Mouse (Mus musculus) cerebellum, adult 9-10 months (tissue): Measurements from ENCODE around the gene Gmeb2.

Source experiments
- DNase-seq: peaks from one replicate; pipeline ENCODE4 v3.0.0; 2022

The Gmeb2 gene

DNA sequence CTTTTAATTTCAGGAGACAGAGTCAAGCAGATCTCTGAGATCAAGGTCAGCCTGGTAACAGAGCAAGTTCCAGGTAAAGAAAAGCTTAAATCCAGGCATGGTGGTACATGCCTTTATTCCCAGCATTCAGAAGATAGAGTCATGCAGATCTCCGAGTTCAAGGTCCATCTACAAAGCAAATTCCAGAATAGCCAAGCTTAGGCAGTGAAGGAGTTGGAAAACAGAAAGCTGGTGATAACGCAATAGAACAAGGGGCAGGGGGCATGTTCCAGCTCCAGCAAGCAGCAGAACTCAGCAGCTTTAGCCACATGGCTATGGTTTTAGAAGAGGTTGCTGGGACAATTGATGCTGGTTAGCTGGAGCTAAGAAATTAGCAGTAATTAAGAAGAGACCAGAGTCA is 62.8 kb downstream of the Gmeb2 start:
- no peak for DNase-seq

DNA sequence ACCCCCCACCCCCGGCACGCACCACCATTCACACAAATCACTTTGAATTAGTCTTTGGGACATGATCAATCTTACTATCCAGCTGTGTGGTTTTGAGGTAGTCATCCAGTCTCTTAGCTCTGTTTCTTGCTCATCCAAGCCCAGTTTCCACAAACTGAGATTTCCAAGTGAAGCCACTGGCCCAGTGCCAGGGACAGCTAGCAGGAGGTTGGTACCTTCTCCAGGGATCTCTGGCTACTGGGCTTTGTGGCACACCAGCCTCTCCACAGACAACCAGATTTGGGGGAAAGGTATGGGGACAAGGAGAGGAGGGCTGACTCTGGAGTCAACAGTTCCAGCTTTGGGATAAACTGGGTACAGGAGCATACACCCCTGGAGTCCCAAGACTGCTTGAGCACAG is 67.5 kb downstream of the Gmeb2 start:
- peak; percentile 33 for DNase-seq

DNA sequence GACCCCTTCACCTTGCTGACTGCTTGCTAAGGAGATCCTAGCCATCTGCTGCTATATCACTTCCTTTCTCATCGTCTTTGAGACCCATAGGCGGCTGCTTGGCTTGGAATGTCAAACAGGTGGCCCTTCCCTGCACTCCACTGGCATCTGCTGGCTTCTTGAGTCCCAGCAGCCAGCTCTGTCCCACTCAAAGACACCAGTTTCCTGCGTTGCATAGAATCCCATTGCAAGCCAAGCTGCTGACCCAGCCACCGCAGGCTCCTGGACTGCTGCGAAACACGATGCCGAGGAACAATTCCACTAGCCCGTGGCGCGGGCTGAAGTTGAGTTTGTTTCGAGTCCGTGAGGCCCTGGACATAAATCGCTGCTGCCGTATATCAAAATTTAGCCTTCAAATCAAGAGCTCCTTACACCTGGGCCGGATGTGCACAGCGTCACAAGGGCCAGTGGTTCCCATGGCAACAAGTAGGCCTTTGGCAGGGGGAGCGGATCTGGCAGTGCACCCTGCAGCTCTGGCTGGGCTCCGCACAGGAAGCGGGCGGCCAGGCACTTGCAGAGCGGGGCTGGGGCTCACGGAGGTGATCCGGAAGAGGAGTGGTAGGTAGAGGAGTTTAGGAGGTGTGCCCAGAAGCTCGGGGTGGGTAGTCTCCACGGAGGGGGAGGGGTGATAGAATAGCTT is 68.2 kb downstream of the Gmeb2 start, which contains the start of gene Fndc11:
Gene Fndc11 (plus strand): TSS at position 476 of the 679 bp plus-strand sequence.
- DNase-seq, result peak; percentile 66

DNA sequence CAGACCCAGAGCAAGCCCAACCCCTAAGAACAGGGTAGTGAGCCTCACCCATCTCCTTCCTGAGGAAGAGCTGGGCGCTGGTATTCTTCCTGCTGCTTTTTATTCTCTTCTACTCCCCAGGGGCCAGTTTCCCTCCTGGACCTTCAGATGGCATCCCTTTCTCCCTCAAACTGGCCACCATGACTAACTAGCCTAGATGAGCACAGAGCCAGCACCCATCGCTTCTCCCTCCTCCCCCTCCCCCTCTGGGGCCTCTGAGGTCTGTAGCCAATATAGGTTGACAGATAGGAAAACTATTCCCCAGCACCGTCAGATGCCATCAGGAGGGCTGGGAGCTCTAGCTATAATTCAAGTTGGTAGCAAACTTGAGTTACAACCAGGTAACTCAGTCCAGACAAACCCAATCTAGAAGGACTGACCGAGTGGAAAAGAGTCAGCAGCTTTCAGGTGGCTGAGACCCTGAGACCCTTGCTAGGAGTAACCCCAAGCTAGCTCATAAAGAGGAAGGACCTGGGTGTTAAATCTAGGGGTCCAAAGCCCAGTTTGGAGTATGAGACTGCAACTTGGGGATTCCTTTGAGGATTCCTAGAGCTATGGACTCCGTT is 68.9 kb downstream of the Gmeb2 start:
- DNase-seq, result no peak

DNA sequence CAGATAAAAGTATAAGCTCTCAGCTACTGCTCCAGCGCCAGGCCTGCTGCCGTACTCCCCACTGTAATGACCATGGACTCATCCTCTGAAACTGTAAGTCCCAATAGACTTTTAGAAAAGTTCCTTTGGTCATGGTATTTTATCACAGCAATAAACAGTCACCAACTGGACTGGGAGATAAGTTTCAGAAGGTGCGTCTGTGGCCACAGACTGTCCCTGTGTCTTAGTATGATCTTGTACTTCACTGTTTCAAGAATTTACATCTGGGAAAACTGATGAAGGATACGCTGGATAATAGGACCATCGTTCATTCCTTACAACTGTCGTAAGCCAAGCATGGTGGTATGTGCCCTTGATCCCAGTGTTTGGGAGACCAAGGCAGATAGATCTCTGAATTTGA is 71.8 kb downstream of the Gmeb2 start:
- DNase-seq, result no peak

DNA sequence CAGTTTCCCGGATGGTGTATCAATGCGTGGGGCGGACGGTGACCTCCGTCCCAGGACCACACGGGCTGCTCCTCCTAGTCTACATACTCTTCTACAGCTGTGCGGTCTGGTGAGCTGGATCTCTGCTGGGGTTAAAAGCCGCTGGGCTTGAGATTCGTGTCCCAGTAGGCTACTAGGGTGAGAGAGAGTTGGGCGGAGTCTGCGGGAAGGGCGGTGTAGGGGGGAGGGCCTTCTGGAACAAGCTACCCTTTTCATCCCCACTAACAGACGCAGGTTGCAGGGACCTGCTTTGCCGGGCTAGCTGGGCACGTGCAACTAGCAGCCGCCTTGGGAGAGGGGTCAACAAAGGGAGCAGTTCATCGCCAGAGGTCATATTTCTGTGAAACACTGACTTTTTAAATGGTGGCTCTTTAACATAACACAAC is 74.8 kb downstream of the Gmeb2 start, which contains the start of gene Srms:
Gene Srms (minus strand): TSS at position 165 of the 425 bp plus-strand sequence.
- no peak for DNase-seq

DNA sequence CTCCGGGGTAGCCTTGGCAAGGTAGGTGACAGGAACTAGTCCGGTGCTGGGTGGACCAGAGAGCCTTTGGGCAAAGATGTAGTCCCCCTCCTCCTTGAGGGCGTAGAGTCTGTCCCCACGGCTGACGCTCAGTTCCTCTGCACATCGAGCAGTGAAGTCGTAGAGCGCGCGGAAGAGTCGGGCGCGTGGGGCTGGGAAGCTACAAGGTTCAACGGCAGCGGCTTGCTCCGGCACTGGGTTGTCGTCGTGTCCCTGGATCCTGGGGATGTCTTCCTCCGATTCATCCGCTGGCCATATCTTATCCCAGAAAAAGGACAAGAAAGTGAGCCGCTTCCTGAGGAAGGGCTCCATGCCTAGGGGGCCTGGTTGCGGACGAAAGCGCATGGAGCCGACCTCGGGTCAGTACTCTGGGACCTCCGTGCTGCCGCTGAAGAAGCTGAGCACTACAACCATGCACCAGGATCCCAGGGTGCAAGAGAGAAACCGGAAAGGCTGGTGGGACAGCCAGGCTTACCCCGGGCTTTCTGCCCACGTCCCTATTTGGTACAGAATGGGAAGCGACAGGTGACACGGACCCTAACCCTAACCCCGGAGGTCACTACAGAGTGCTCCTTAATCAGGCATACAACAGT is 75.3 kb downstream of the Gmeb2 start:
- no peak for DNase-seq

DNA sequence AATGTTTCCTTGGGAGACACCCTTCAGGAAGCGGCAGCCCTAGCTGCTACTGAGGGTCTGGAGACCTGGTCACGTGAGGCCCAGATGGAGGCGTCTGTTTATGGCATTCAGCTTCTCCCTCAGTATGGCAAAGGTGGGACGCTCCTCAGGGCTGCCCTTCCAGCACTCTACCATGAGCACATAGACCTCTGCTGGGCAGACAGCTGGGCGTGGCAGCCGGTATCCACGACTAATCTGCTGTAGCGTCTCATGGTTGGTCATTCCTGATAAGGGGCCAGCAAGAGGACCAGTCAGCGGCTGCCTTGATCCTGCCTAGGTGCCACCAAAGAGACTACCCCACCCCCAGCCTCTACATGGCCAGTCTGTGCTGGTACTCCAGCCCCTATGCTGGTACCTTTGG is 81.7 kb downstream of the Gmeb2 start:
- no peak for DNase-seq

DNA sequence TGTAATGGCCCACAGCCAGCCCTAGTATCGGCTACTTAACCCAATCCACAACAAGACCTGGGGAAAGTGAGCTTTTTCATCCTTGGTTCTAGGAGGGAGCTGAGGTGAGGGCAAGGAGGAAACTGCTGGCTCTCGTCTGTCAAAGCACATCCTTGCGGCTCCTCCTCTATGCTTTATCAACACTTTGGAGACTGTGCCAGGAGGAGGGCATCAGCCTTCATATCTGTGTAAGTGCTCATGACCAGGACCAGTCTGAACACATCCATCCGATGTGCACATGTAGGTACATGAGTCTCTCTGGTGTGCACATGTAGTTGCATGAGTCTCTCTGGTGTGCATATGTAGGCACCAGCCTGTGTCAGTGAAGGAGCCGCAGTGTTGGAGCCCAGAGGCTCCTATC is 82.2 kb downstream of the Gmeb2 start:
- no peak for DNase-seq

DNA sequence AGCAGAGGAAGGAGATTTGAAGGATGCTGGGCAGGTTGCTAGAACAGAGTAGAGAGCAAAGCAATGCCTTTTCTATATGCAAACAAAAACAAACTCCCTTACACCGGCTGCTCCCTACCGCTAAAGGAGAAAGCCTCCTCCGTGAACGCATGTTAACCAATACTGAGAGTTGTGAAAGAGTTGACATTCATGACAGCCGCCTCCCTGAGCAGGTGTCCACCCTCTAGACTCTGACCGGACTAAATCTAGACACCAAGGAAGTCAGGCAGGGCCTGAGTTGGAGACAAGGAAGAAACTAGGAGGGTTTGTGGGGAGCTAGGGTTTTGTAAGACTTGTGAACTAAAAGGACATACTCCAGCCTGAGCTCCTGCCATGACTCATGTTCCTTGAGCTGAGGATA is 84.9 kb downstream of the Gmeb2 start:
- no peak for DNase-seq

DNA sequence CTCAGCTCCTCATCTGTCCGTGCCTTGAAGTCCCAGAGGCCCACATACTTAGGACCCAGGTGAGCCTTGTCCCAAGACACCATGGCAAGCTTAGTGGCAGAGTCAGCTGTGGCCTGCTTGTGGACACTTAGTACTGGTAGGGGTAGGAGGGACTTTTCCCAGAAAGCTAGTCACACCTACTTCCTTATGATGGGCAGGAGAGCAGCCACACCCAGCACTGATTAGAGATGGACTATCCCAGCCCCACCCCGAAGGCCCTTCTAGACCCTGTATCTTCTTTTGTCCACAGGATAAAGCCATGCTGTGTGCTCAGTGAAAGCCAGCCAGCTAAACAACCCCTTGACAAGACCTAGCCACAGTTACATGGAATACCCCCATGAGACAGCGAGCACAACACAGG is 85.4 kb downstream of the Gmeb2 start, which contains the start of gene Ptk6:
Gene Ptk6 (minus strand): TSS at position 368 of the 400 bp plus-strand sequence.
- no peak for DNase-seq

DNA sequence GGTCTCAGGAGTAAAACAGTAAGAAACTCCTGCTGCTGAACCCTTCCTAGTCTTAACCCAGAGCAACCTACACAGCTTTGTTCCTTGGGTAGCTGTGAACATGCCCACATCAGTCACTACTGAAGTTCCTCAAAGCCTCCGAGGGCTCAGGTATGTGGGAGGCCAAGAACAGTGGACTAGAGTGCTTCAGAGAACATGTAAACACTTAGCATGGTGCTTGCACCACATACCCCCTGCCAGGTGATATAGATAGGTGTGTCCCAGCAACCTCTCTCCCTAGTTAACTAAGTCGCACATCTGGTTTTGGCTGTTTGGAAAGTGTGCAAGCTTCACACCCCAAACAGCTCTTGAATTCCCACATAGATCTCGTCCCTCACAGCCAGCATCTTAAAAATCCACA is 86.2 kb downstream of the Gmeb2 start:
- no peak for DNase-seq
